Mouse (Mus musculus): Measurements from ENCODE around the gene Vps52. TPM values are rescaled to one million over a fixed set of nuclear protein-coding genes. Genes with fewer than 3 reads are reported as not detected.

Vps52 gene
- polyA plus RNA-seq, 1 experiment = 24.4 TPM

DNA sequence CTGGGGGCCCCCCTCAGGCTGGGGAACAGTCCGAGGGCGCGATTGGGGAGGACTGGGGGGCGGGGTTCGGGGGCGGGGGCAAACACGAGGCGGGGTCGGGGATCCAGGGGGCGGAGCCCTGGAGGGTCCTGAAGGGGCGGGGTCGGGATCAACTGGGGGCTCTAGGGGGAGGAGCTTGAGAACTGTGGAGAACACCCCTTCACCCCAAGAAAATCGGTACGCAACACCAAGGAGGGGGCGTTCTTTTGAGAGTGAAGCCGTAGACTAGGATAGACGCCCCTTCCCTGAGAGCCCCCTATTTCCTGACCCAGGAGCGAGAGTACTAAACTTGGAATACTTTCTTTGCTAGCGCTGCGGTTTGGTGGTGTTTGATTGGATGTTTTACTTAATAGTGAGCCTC, 39.3 kb upstream of the Vps52 start:
- TF ChIP-seq MYOD1 (IDR thresholded peaks at IDR 0.05; ENCODE audit: control insufficient read depth, insufficient read length, low read depth) (no peak), MAX (IDR thresholded peaks at IDR 0.05) (no peak), USF1 (IDR thresholded peaks at IDR 0.05; ENCODE audit: low read depth) (no peak), CEBPB (IDR thresholded peaks at IDR 0.05; ENCODE audit: low read depth) (no peak), CTCF (IDR thresholded peaks at IDR 0.05; ENCODE audit: control insufficient read depth, insufficient read depth, insufficient read length) (no peak), FOSL1 (IDR thresholded peaks at IDR 0.05; ENCODE audit: insufficient read depth, low read length, poor library complexity, severe bottlenecking) (no peak), MYOG (IDR thresholded peaks at IDR 0.05; ENCODE audit: control insufficient read depth, extremely low read depth, insufficient read length) (no peak)
- Histone ChIP-seq H3K79me3 (ENCODE audit: low read depth) (peaks cover 4% of the 10 kb centered on the region), H3ac (ENCODE audit: control insufficient read depth, insufficient read length, low read depth) (no peak overlapping the region)

DNA sequence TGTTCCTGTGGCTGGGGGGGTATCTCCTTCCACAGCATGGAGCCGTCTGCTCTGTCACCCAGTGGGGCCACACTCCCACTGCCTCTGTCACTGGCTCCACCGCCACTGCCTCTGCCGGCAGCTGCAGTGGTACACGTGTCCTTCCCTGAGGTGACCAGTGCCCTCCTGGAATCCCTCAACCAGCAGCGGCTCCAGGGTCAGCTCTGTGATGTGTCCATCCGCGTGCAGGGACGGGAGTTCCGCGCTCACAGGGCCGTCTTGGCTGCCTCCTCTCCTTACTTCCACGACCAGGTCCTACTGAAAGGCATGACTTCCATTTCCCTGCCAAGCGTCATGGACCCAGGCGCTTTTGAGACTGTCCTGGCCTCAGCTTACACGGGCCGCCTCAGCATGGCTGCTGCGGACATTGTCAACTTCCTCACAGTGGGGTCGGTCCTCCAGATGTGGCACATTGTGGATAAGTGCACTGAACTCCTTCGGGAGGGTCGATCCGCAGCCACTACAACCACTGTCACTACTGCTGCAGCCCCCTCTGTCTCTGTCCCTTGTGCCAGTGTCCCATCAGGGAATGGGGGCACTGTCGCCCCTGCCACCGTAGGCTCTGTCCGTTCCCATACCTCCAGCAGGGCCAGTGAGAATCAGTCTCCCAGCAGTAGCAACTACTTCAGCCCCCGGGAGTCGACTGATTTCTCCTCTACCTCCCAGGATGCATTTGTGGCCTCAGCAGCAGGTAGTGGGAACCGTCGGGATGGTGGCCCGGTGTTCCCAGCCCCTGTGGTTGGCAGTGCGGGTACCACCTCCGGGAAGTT, 38.6 kb upstream of the Vps52 start:
- peaks cover 2% of the 10 kb centered on the region for H3K79me3 ChIP-seq (ENCODE audit: low read depth)
- peaks cover 49% of the 10 kb centered on the region for H3K79me2 ChIP-seq (ENCODE audit: control insufficient read depth, insufficient read depth)
- TF ChIP-seq FOSL1 (IDR thresholded peaks at IDR 0.05; ENCODE audit: insufficient read depth, low read length, poor library complexity, severe bottlenecking) (no peak), MAX (IDR thresholded peaks at IDR 0.05) (no peak), MYOD1 (IDR thresholded peaks at IDR 0.05; ENCODE audit: control insufficient read depth, insufficient read length, low read depth) (no peak), USF1 (IDR thresholded peaks at IDR 0.05; ENCODE audit: low read depth) (no peak), MYOG (IDR thresholded peaks at IDR 0.05; ENCODE audit: control insufficient read depth, extremely low read depth, insufficient read length) (no peak), CTCF (IDR thresholded peaks at IDR 0.05; ENCODE audit: control insufficient read depth, insufficient read depth, insufficient read length) (no peak), CEBPB (IDR thresholded peaks at IDR 0.05; ENCODE audit: low read depth) (no peak)
- no peaks in the 10 kb centered on the region for H3K27me3 ChIP-seq (ENCODE audit: control insufficient read depth, insufficient read depth, insufficient read length)
- peak overlapping the region; percentile 46 for H3K4me3 ChIP-seq (ENCODE audit: insufficient read depth, poor library complexity, severe bottlenecking)
- peak overlapping the region; percentile 50 for H3ac ChIP-seq (ENCODE audit: control insufficient read depth, insufficient read length, low read depth)
- H3K36me3 ChIP-seq (ENCODE audit: control insufficient read depth, insufficient read depth) = peaks cover 37% of the 10 kb centered on the region

More for the DNA sequence above, 39.3 kb upstream of the Vps52 start:
- Histone ChIP-seq H3K27me3 (ENCODE audit: control insufficient read depth, insufficient read depth, insufficient read length) (no peaks in the 10 kb centered on the region), H3K4me3 (ENCODE audit: insufficient read depth, poor library complexity, severe bottlenecking) (peak overlapping the region; percentile 46), H3K36me3 (ENCODE audit: control insufficient read depth, insufficient read depth) (peaks cover 43% of the 10 kb centered on the region), H3K79me2 (ENCODE audit: control insufficient read depth, insufficient read depth) (peaks cover 49% of the 10 kb centered on the region)

DNA sequence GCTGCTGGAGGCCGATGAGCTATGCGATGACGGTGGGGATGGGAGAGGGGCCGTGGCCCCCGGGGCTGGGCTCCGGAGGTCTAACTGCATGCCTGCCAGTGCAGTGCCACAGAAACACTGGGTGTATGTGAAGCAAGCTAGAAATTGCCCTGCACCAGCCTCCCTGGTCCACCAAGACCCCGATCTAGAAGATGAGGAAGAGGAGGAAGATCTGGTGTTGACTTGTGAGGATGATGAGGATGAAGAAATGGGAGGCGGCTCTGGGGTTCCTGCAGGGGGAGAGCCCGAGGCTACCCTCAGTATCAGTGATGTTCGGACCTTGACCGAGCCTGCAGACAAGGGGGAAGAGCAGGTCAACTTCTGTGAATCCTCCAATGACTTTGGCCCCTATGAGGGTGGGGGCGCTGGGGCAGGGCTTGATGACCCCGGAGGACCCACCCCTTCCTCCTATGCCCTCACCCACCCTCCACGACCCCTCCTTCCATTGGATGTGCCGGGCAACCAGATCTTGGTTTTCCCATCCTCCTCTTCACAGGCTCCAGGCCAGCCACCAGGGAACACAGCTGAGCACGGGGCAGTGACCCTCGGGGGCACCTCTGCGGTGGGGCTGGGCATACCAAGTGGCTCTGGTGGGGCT, 37.8 kb upstream of the Vps52 start:
- TF ChIP-seq MYOG (IDR thresholded peaks at IDR 0.05; ENCODE audit: control insufficient read depth, extremely low read depth, insufficient read length) = no peak
- no peak for TF ChIP-seq CTCF (IDR thresholded peaks at IDR 0.05; ENCODE audit: control insufficient read depth, insufficient read depth, insufficient read length)
- TF ChIP-seq CEBPB (IDR thresholded peaks at IDR 0.05; ENCODE audit: low read depth) = no peak
- TF ChIP-seq FOSL1 (IDR thresholded peaks at IDR 0.05; ENCODE audit: insufficient read depth, low read length, poor library complexity, severe bottlenecking) = no peak
- TF ChIP-seq MAX (IDR thresholded peaks at IDR 0.05) = no peak
- TF ChIP-seq USF1 (IDR thresholded peaks at IDR 0.05; ENCODE audit: low read depth) = no peak
- TF ChIP-seq MYOD1 (IDR thresholded peaks at IDR 0.05; ENCODE audit: control insufficient read depth, insufficient read length, low read depth) = no peak
- no peaks in the 10 kb centered on the region for H3K27me3 ChIP-seq (ENCODE audit: control insufficient read depth, insufficient read depth, insufficient read length)
- peaks cover 34% of the 10 kb centered on the region for H3K36me3 ChIP-seq (ENCODE audit: control insufficient read depth, insufficient read depth)
- H3K79me3 ChIP-seq (ENCODE audit: low read depth) = peaks cover 2% of the 10 kb centered on the region
- H3K4me3 ChIP-seq (ENCODE audit: insufficient read depth, poor library complexity, severe bottlenecking) = no peak overlapping the region
- no peak overlapping the region for H3ac ChIP-seq (ENCODE audit: control insufficient read depth, insufficient read length, low read depth)
- H3K79me2 ChIP-seq (ENCODE audit: control insufficient read depth, insufficient read depth) = peaks cover 48% of the 10 kb centered on the region

DNA sequence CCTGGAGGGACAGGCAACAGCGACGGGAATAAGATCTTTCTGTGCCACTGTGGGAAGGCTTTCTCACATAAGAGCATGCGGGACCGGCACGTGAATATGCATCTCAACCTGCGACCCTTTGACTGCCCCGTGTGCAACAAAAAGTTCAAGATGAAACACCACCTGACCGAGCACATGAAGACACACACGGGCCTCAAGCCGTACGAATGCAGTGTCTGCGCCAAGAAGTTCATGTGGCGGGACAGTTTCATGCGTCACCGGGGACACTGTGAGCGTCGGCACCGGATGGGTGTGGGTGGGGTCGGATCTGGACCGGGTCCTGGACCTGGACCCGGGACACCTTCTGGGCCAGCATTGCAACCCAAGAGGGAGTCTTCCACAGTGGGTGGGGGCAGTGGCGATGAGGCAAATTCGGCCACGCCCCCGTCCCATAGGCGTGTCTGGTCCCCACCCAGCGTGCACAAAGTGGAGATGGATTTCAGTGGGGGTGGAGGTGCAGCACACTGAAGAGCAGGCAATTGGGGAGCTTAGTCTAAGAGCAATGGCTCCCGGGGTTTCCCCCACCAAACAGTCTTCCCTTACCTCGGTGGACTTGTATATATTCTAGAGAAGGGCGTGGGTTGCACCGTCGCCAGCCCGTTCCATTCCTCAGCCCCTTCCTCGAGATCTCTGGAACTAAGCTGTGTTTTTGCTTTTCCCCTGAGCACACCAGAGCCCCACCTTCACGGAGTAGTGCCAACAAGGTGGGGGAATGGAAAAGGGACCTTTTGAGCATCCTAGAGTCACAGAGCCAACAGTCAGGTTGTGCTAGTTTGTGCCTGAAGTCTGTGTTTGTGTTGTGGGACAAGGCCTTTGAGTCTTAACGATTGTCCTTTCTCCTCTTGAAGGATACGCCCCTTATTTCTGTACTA, 37.1 kb upstream of the Vps52 start:
- Histone ChIP-seq H3K36me3 (ENCODE audit: control insufficient read depth, insufficient read depth) (peaks cover 29% of the 10 kb centered on the region), H3K79me2 (ENCODE audit: control insufficient read depth, insufficient read depth) (peaks cover 44% of the 10 kb centered on the region), H3ac (ENCODE audit: control insufficient read depth, insufficient read length, low read depth) (no peak overlapping the region), H3K27me3 (ENCODE audit: control insufficient read depth, insufficient read depth, insufficient read length) (no peaks in the 10 kb centered on the region), H3K4me3 (ENCODE audit: insufficient read depth, poor library complexity, severe bottlenecking) (peak overlapping the region; percentile 93), H3K79me3 (ENCODE audit: low read depth) (peaks cover 2% of the 10 kb centered on the region)
- TF ChIP-seq MAX (IDR thresholded peaks at IDR 0.05) = no peak
- TF ChIP-seq FOSL1 (IDR thresholded peaks at IDR 0.05; ENCODE audit: insufficient read depth, low read length, poor library complexity, severe bottlenecking) = no peak
- TF ChIP-seq USF1 (IDR thresholded peaks at IDR 0.05; ENCODE audit: low read depth) = no peak
- TF ChIP-seq CEBPB (IDR thresholded peaks at IDR 0.05; ENCODE audit: low read depth) = no peak
- no peak for TF ChIP-seq MYOG (IDR thresholded peaks at IDR 0.05; ENCODE audit: control insufficient read depth, extremely low read depth, insufficient read length)
- no peak for TF ChIP-seq CTCF (IDR thresholded peaks at IDR 0.05; ENCODE audit: control insufficient read depth, insufficient read depth, insufficient read length)
- TF ChIP-seq MYOD1 (IDR thresholded peaks at IDR 0.05; ENCODE audit: control insufficient read depth, insufficient read length, low read depth) = no peak
